Mouse (Mus musculus) cerebellum, postnatal 10 days (tissue): Measurements from ENCODE around the gene Rab30.
"Not testable (repeated sequence)": the region's sequence is repeated elsewhere in the genome, so short reads cannot be mapped to it uniquely, and the experiment has no call there.

ENCODE experiments used
- DNase-seq, 2 experiments: peaks; one replicate each; pipeline ENCODE4 v3.0.0; 2021; ENCODE audit warnings: mixed read lengths in 2 of 2

The Rab30 gene

GRCm38 (mm10) chr7:92758067-92758466, 16.7 kb downstream of the Rab30 start:
- DNase-seq: no peak

- DNase-seq: no peak
These were observed 19.2 kb downstream of the Rab30 start for GRCm38 (mm10) chr7:92760651-92761050.

- DNase-seq: peak in 1 of 2 experiments; percentile 11
These were observed 19.8 kb downstream of the Rab30 start for GRCm38 (mm10) chr7:92761161-92761560.

GRCm38 (mm10) chr7:92765426-92765825, 24.0 kb downstream of the Rab30 start:
- peak; percentile 82 to 87 for DNase-seq

- DNase-seq: peak in 1 of 2 experiments; percentile 24
These were observed 25.0 kb downstream of the Rab30 start for GRCm38 (mm10) chr7:92766096-92767090.

GRCm38 (mm10) chr7:92768116-92768515, 26.7 kb downstream of the Rab30 start:
- not testable (repeated sequence) for DNase-seq

GRCm38 (mm10) chr7:92768859-92769258, 27.5 kb downstream of the Rab30 start:
- no peak for DNase-seq

GRCm38 (mm10) chr7:92773006-92773405, 31.6 kb downstream of the Rab30 start:
- DNase-seq: no peak

- no peak for DNase-seq
These were observed 32.2 kb downstream of the Rab30 start for GRCm38 (mm10) chr7:92773596-92773995.

GRCm38 (mm10) chr7:92774741-92775140, 33.3 kb downstream of the Rab30 start:
- no peak for DNase-seq

- DNase-seq: no peak
These were observed 34.3 kb downstream of the Rab30 start for GRCm38 (mm10) chr7:92775703-92776102.

- no peak for DNase-seq
These were observed 35.2 kb downstream of the Rab30 start for GRCm38 (mm10) chr7:92776647-92777046.

GRCm38 (mm10) chr7:92777108-92777973, 35.9 kb downstream of the Rab30 start:
- DNase-seq: peak; percentile 47 to 52

GRCm38 (mm10) chr7:92779058-92779457, 37.7 kb downstream of the Rab30 start:
- no peak for DNase-seq

- no peak for DNase-seq
These were observed 40.0 kb downstream of the Rab30 start for GRCm38 (mm10) chr7:92781361-92781760.

GRCm38 (mm10) chr7:92781948-92782347, 40.5 kb downstream of the Rab30 start:
- no peak for DNase-seq

GRCm38 (mm10) chr7:92782511-92782910, 41.1 kb downstream of the Rab30 start:
- DNase-seq: peak in 1 of 2 experiments; percentile 21

GRCm38 (mm10) chr7:92783166-92783806, 41.9 kb downstream of the Rab30 start:
- peak; percentile 19 to 40 for DNase-seq

- DNase-seq: no peak
These were observed 42.5 kb downstream of the Rab30 start for GRCm38 (mm10) chr7:92783914-92784313.

GRCm38 (mm10) chr7:92795749-92796148, 54.3 kb downstream of the Rab30 start:
- peak; percentile 74 to 81 for DNase-seq

GRCm38 (mm10) chr7:92796813-92797212, 55.4 kb downstream of the Rab30 start:
- peak; percentile 42 to 49 for DNase-seq
